Comparison of ENCODE assay signal across 15 mouse cellular contexts in genomic region chr6:28482711-28483315, GRCm38 (mm10). TPM values are rescaled to one million over a fixed set of nuclear protein-coding genes. Genes with fewer than 3 reads are reported as not detected.
DNase-seq lines count a peak whose midpoint lies in the region; ATAC-seq and TF ChIP-seq lines count a peak whose summit lies in the region.
"Had no signal": no experiment of that assay in that cellular context is flagged by ENCODE, and none has a peak within 500 bp of the region (broad histone marks: within the 10 kb centered on the region; RNA-seq: fewer than 3 reads in every experiment).

No protein-coding gene starts in this region.

- intact Hi-C loops in left cerebral cortex, postnatal 25 days (cut with DNase I): loop anchor here (5.0 kb wide), 1 partner anchor 221 kb away; no protein-coding TSS in a partner anchor

- ATAC-seq in heart, embryonic 11.5 days (replicated peaks; ENCODE audit: insufficient number of reproducible peaks, low FRiP score, low TSS enrichment): no peak
- ATAC-seq in lung, postnatal 0 days: no peak
- ATAC-seq in limb, embryonic 13.5 days (ENCODE audit: low FRiP score, low read depth): no peak
- no peak for ATAC-seq in stomach, postnatal 0 days (ENCODE audit: low FRiP score, low TSS enrichment)
- no peak for ATAC-seq in erythroblast, adult 5-6 weeks (replicated peaks; ENCODE audit: low FRiP score, poor library complexity, severe bottlenecking)
- ATAC-seq: midbrain, embryonic 13.5 days had no signal

- TF ChIP-seq CTCF in lung, postnatal 0 days (IDR thresholded peaks at IDR 0.05): no peak
- TF ChIP-seq CTCF in stomach, postnatal 0 days (IDR thresholded peaks at IDR 0.05; ENCODE audit: low read depth): no peak

- H3K4me3 ChIP-seq in heart, embryonic 11.5 days (ENCODE audit: low read depth, low read length): no peak overlapping the region
- H3K4me3 ChIP-seq in heart, embryonic 10.5 days: no peak overlapping the region
- no peak overlapping the region for H3K4me3 ChIP-seq in lung, postnatal 0 days (ENCODE audit: low read depth, low read length)
- peak overlapping the region; percentile 95 for H3K4me3 ChIP-seq in limb, embryonic 13.5 days
- H3K4me3 ChIP-seq in stomach, postnatal 0 days (ENCODE audit: low read depth, low read length): no peak overlapping the region
- H3K4me3 ChIP-seq: midbrain, embryonic 13.5 days had no signal

- 73% methylated on average over 4 of the region's 4 CpGs for WGBS in heart, embryonic 11.5 days (ENCODE audit: insufficient replicate concordance)
- 81% methylated on average over 4 of the region's 4 CpGs for WGBS in heart, embryonic 10.5 days
- WGBS in lung, postnatal 0 days: 49% methylated on average over 4 of the region's 4 CpGs
- 76% methylated on average over 4 of the region's 4 CpGs for WGBS in limb, embryonic 13.5 days
- 51% methylated on average over 4 of the region's 4 CpGs for WGBS in stomach, postnatal 0 days

- peaks cover 43% of the 10 kb centered on the region for H3K4me1 ChIP-seq in heart, embryonic 11.5 days (ENCODE audit: control insufficient read depth, insufficient read depth, low read length)
- peaks cover 46% of the 10 kb centered on the region for H3K4me1 ChIP-seq in heart, embryonic 10.5 days
- peaks cover 2% of the 10 kb centered on the region; the same call in 1 of the 2 replicates for H3K4me1 ChIP-seq in lung, postnatal 0 days (ENCODE audit: insufficient read depth, low read depth, low read length)
- H3K4me1 ChIP-seq in limb, embryonic 13.5 days: peaks cover 58% of the 10 kb centered on the region
- H3K4me1 ChIP-seq in stomach, postnatal 0 days (replicated peaks; ENCODE audit: control insufficient read depth, insufficient read depth): no peaks in the 10 kb centered on the region

- no peak for DNase-seq in heart, embryonic 10.5 days (ENCODE audit: low spot score)
- DNase-seq in lung, postnatal 0 days (ENCODE audit: low spot score): peak; percentile 46
- DNase-seq in lung, postnatal 36 days: no peak
- DNase-seq in stomach, postnatal 0 days (ENCODE audit: low spot score): peak; percentile 31
- no peak for DNase-seq in left cerebral cortex, postnatal 25 days (ENCODE audit: low spot score in 2 of 2)
- DNase-seq: cerebellum, adult 11-12 months; gastrocnemius, postnatal 36 days had no signal

- H3K27me3 ChIP-seq in heart, embryonic 11.5 days (ENCODE audit: control insufficient read depth, insufficient read depth, low read length): no peaks in the 10 kb centered on the region
- no peaks in the 10 kb centered on the region for H3K27me3 ChIP-seq in heart, embryonic 10.5 days (ENCODE audit: insufficient read depth, poor library complexity, severe bottlenecking)
- H3K27me3 ChIP-seq in lung, postnatal 0 days (replicated peaks; ENCODE audit: insufficient read depth, low read length): no peaks in the 10 kb centered on the region
- no peaks in the 10 kb centered on the region for H3K27me3 ChIP-seq in limb, embryonic 13.5 days
- no peaks in the 10 kb centered on the region for H3K27me3 ChIP-seq in stomach, postnatal 0 days (ENCODE audit: control insufficient read depth, insufficient read depth, low read length)
- H3K27me3 ChIP-seq: embryonic facial prominence, embryonic 15.5 days; midbrain, embryonic 13.5 days had no signal

- H3K36me3 ChIP-seq in heart, embryonic 11.5 days (ENCODE audit: control insufficient read depth, insufficient read depth, low read length): no peaks in the 10 kb centered on the region
- H3K36me3 ChIP-seq in heart, embryonic 10.5 days: peaks cover 6% of the 10 kb centered on the region
- H3K36me3 ChIP-seq in lung, postnatal 0 days (ENCODE audit: insufficient read depth, low read length): no peaks in the 10 kb centered on the region
- peaks cover 9% of the 10 kb centered on the region for H3K36me3 ChIP-seq in limb, embryonic 13.5 days
- H3K36me3 ChIP-seq in stomach, postnatal 0 days (ENCODE audit: control insufficient read depth, insufficient read depth, low read length): no peaks in the 10 kb centered on the region
- H3K36me3 ChIP-seq: embryonic facial prominence, embryonic 15.5 days had no signal

- H3K9me3 ChIP-seq in heart, embryonic 11.5 days (replicated peaks; ENCODE audit: control insufficient read depth, low read length): no peaks in the 10 kb centered on the region
- no peaks in the 10 kb centered on the region for H3K9me3 ChIP-seq in heart, embryonic 10.5 days
- no peaks in the 10 kb centered on the region for H3K9me3 ChIP-seq in lung, postnatal 0 days (ENCODE audit: low read length)
- H3K9me3 ChIP-seq in limb, embryonic 13.5 days: no peaks in the 10 kb centered on the region
- H3K9me3 ChIP-seq in stomach, postnatal 0 days (ENCODE audit: control insufficient read depth, low read length): no peaks in the 10 kb centered on the region
- H3K9me3 ChIP-seq: embryonic facial prominence, embryonic 15.5 days; midbrain, embryonic 13.5 days had no signal

- H3K4me2 ChIP-seq in heart, embryonic 11.5 days: peak overlapping the region; percentile 34
- no peak overlapping the region for H3K4me2 ChIP-seq in lung, postnatal 0 days (replicated peaks; ENCODE audit: low read depth, low read length)
- peak overlapping the region; percentile 72 for H3K4me2 ChIP-seq in limb, embryonic 13.5 days (replicated peaks)
- no peak overlapping the region for H3K4me2 ChIP-seq in stomach, postnatal 0 days (replicated peaks; ENCODE audit: low read depth)
- H3K4me2 ChIP-seq: midbrain, embryonic 13.5 days had no signal

- no peak overlapping the region for H3K9ac ChIP-seq in heart, embryonic 11.5 days (ENCODE audit: low read depth, low read length)
- no peak overlapping the region for H3K9ac ChIP-seq in lung, postnatal 0 days (replicated peaks; ENCODE audit: low read depth)
- H3K9ac ChIP-seq in limb, embryonic 13.5 days: peak overlapping the region; percentile 52; the same call in 1 of the 2 replicates
- no peak overlapping the region for H3K9ac ChIP-seq in stomach, postnatal 0 days (ENCODE audit: low read length)
- H3K9ac ChIP-seq: embryonic facial prominence, embryonic 15.5 days; midbrain, embryonic 13.5 days had no signal

- H3K27ac ChIP-seq in heart, embryonic 11.5 days (ENCODE audit: low read depth, low read length): no peak overlapping the region
- H3K27ac ChIP-seq in heart, embryonic 10.5 days: no peak overlapping the region
- no peak overlapping the region for H3K27ac ChIP-seq in lung, postnatal 0 days (ENCODE audit: low read length)
- H3K27ac ChIP-seq in limb, embryonic 13.5 days: no peak overlapping the region
- H3K27ac ChIP-seq in stomach, postnatal 0 days (replicated peaks): no peak overlapping the region
- H3K27ac ChIP-seq: embryonic facial prominence, embryonic 15.5 days; kidney, postnatal 0 days; midbrain, embryonic 13.5 days had no signal

- no peak for TF ChIP-seq EP300 in lung, postnatal 0 days (IDR thresholded peaks at IDR 0.05)
- TF ChIP-seq EP300 in stomach, postnatal 0 days (optimal IDR thresholded peaks at IDR 0.05): no peak

RNA-seq across cellular contexts. Expression of gene Snd1, which starts 7.9 kb away (rescaled TPM):
- polyA plus RNA-seq in heart, embryonic 11.5 days (2014; fragmentation: Nextera tagmentation; extraction: Ambion mirVana): 87.9 and 91.1 TPM in 2 replicates
- polyA plus RNA-seq in heart, embryonic 10.5 days (2016; fragmentation: Nextera tagmentation; extraction: Ambion mirVana): 114 and 120 TPM in 2 replicates
- 56.6 and 63.1 TPM in 2 replicates for polyA plus RNA-seq in lung, postnatal 0 days (2015; fragmentation: Nextera tagmentation; extraction: Ambion mirVana)
- polyA plus RNA-seq in limb, embryonic 13.5 days (2015; fragmentation: Nextera tagmentation; extraction: Ambion mirVana): 138 and 143 TPM in 2 replicates
- polyA plus RNA-seq in stomach, postnatal 0 days (2015; fragmentation: Nextera tagmentation; extraction: Ambion mirVana): 69.0 and 81.3 TPM in 2 replicates
- total RNA-seq in erythroblast, adult 5-6 weeks (2015; ENCODE audit: low replicate concordance): 12.7 and 19.8 TPM in 2 replicates
- 24.8 and 33.9 TPM in 2 replicates for total RNA-seq in erythroblast, adult 5-6 weeks (2017; ENCODE audit: low replicate concordance)
- total RNA-seq in left cerebral cortex, postnatal 25 days (2021): 10 to 100 TPM; 80.5 to 88.1 TPM

RNA-seq across cellular contexts. Expression of gene Pax4, which starts 33.7 kb away (rescaled TPM):
- polyA plus RNA-seq in heart, embryonic 11.5 days (2014; fragmentation: Nextera tagmentation; extraction: Ambion mirVana): not detected in 2 replicates
- not detected in 2 replicates for polyA plus RNA-seq in heart, embryonic 10.5 days (2016; fragmentation: Nextera tagmentation; extraction: Ambion mirVana)
- polyA plus RNA-seq in lung, postnatal 0 days (2015; fragmentation: Nextera tagmentation; extraction: Ambion mirVana): not detected in 2 replicates
- polyA plus RNA-seq in limb, embryonic 13.5 days (2015; fragmentation: Nextera tagmentation; extraction: Ambion mirVana): not detected in 2 replicates
- not detected in 2 replicates for polyA plus RNA-seq in stomach, postnatal 0 days (2015; fragmentation: Nextera tagmentation; extraction: Ambion mirVana)
- total RNA-seq in erythroblast, adult 5-6 weeks (2015; ENCODE audit: low replicate concordance): not detected in 2 replicates
- not detected in 2 replicates for total RNA-seq in erythroblast, adult 5-6 weeks (2017; ENCODE audit: low replicate concordance)
- not detected for total RNA-seq in left cerebral cortex, postnatal 25 days (2021)
- total RNA-seq: adrenal gland, adult 18-20 months; gastrocnemius, postnatal 36 days; left cerebral cortex, adult 8-10 months had no signal
- polyA plus RNA-seq: embryonic facial prominence, embryonic 15.5 days; kidney, postnatal 0 days; midbrain, embryonic 13.5 days had no signal

RNA-seq across cellular contexts. Expression of gene Gcc1, which starts 54.6 kb away (rescaled TPM):
- 4.0 and 4.4 TPM in 2 replicates for polyA plus RNA-seq in heart, embryonic 11.5 days (2014; fragmentation: Nextera tagmentation; extraction: Ambion mirVana)
- polyA plus RNA-seq in heart, embryonic 10.5 days (2016; fragmentation: Nextera tagmentation; extraction: Ambion mirVana): 7.0 and 7.6 TPM in 2 replicates
- polyA plus RNA-seq in lung, postnatal 0 days (2015; fragmentation: Nextera tagmentation; extraction: Ambion mirVana): 7.6 and 7.8 TPM in 2 replicates
- 9.9 and 11.4 TPM in 2 replicates for polyA plus RNA-seq in limb, embryonic 13.5 days (2015; fragmentation: Nextera tagmentation; extraction: Ambion mirVana)
- 5.6 and 6.3 TPM in 2 replicates for polyA plus RNA-seq in stomach, postnatal 0 days (2015; fragmentation: Nextera tagmentation; extraction: Ambion mirVana)
- total RNA-seq in erythroblast, adult 5-6 weeks (2015; ENCODE audit: low replicate concordance): 8.4 and 8.5 TPM in 2 replicates
- 19.5 and 22.2 TPM in 2 replicates for total RNA-seq in erythroblast, adult 5-6 weeks (2017; ENCODE audit: low replicate concordance)
- total RNA-seq in left cerebral cortex, postnatal 25 days (2021): 10 to 100 TPM; 17.6 to 19.6 TPM

RNA-seq across cellular contexts. Expression of gene Fscn3, which starts 55.2 kb away (rescaled TPM):
- polyA plus RNA-seq in heart, embryonic 11.5 days (2014; fragmentation: Nextera tagmentation; extraction: Ambion mirVana): not detected in 2 replicates
- not detected in 2 replicates for polyA plus RNA-seq in heart, embryonic 10.5 days (2016; fragmentation: Nextera tagmentation; extraction: Ambion mirVana)
- polyA plus RNA-seq in lung, postnatal 0 days (2015; fragmentation: Nextera tagmentation; extraction: Ambion mirVana): not detected in 2 replicates
- polyA plus RNA-seq in limb, embryonic 13.5 days (2015; fragmentation: Nextera tagmentation; extraction: Ambion mirVana): not detected in 2 replicates
- polyA plus RNA-seq in stomach, postnatal 0 days (2015; fragmentation: Nextera tagmentation; extraction: Ambion mirVana): not detected in 2 replicates
- total RNA-seq in erythroblast, adult 5-6 weeks (2015; ENCODE audit: low replicate concordance): 0.77 TPM in 1 of 2 replicates, not detected in the other
- total RNA-seq in erythroblast, adult 5-6 weeks (2017; ENCODE audit: low replicate concordance): 0.09 TPM in 1 of 2 replicates, not detected in the other
- not detected for total RNA-seq in left cerebral cortex, postnatal 25 days (2021)
- total RNA-seq: adrenal gland, adult 18-20 months; gastrocnemius, postnatal 36 days; left cerebral cortex, adult 8-10 months had no signal
- polyA plus RNA-seq: embryonic facial prominence, embryonic 15.5 days; kidney, postnatal 0 days had no signal

RNA-seq across cellular contexts. Expression of gene Arf5, which starts 59.5 kb away (rescaled TPM):
- polyA plus RNA-seq in heart, embryonic 11.5 days (2014; fragmentation: Nextera tagmentation; extraction: Ambion mirVana): 243 and 281 TPM in 2 replicates
- 273 and 310 TPM in 2 replicates for polyA plus RNA-seq in heart, embryonic 10.5 days (2016; fragmentation: Nextera tagmentation; extraction: Ambion mirVana)
- polyA plus RNA-seq in lung, postnatal 0 days (2015; fragmentation: Nextera tagmentation; extraction: Ambion mirVana): 314 and 340 TPM in 2 replicates
- polyA plus RNA-seq in limb, embryonic 13.5 days (2015; fragmentation: Nextera tagmentation; extraction: Ambion mirVana): 384 and 392 TPM in 2 replicates
- 296 and 303 TPM in 2 replicates for polyA plus RNA-seq in stomach, postnatal 0 days (2015; fragmentation: Nextera tagmentation; extraction: Ambion mirVana)
- total RNA-seq in erythroblast, adult 5-6 weeks (2015; ENCODE audit: low replicate concordance): 175 and 190 TPM in 2 replicates
- 211 and 230 TPM in 2 replicates for total RNA-seq in erythroblast, adult 5-6 weeks (2017; ENCODE audit: low replicate concordance)
- 100 to 1,000 TPM; 295 to 301 TPM for total RNA-seq in left cerebral cortex, postnatal 25 days (2021)

Comparison
In these comparisons a context has a peak if more than half of its experiments do, and no peak if none do; other contexts are left out.
1. DNase-seq: peak in lung, postnatal 0 days (single experiment) and stomach, postnatal 0 days (single experiment); none in heart, embryonic 10.5 days (single experiment), lung, postnatal 36 days (single experiment) and left cerebral cortex, postnatal 25 days (0 of 2).
2. H3K4me2 ChIP-seq: peak in heart, embryonic 11.5 days (single experiment) and limb, embryonic 13.5 days (single experiment); none in lung, postnatal 0 days (single experiment) and stomach, postnatal 0 days (single experiment).